Mouse (Mus musculus) adrenal gland, postnatal 14 days (tissue): ENCODE measurements around the gene Eif1ad. TPM values are rescaled to one million over a fixed set of nuclear protein-coding genes. Genes with fewer than 3 reads are reported as not detected.
A peak's percentile ranks its signal among the peaks of the same experiment; 100 is the strongest.
"Not testable (repeated sequence)": the region's sequence is repeated elsewhere in the genome, so short reads cannot be mapped to it uniquely, and the experiment has no call there.

Source experiments
- DNase-seq: peaks from one replicate; pipeline ENCODE4 v3.0.0; 2021; ENCODE audit warnings: mixed read lengths
- total RNA-seq: library from RNA; stranded (reverse); gene quantifications from 2 replicates; pipeline ENCODE4 v1.2.3, GENCODE M21; 2021

The Eif1ad gene
- total RNA-seq, 1 experiment from 2014 or later, result 29.0 TPM

DNA sequence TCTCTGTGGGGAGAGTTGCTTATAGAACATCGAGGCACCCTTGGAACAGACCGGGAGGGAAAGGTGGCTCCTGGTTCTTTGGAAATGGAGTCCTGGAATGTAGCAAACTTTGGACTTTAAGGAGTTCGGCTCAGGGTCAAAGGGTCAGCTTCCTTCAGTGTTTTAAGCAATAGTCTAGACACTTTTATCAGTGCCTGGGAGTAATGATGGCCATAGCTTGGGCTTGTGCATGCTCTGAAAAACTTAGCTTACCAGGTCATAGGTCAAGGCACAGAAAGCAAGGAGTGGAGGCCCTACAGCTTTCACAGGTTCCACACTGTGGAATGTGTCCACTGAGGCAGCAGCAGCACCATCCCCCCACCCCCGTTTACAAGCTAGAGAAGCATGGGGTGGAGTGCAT lies 8.2 kb downstream of the Eif1ad start:
- DNase-seq, result no peak

DNA sequence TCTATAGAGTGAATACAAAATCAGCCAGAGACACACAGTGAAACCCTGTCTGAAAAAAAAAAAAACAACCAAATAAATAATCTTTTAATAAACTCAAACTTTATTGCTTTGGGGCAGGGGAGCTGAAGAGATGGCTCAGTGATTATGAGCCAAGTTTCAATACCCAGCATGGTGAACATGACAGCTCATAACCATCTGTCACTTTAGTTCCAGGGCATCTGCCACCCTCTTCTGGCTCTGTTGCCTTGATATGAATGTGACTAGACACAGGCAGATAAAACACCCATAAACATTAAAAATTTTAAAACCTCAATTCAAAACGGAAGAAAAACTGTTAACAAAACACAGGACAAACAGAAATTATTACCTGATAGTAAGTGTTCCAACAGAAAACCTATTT lies 10.9 kb downstream of the Eif1ad start:
- no peak for DNase-seq

DNA sequence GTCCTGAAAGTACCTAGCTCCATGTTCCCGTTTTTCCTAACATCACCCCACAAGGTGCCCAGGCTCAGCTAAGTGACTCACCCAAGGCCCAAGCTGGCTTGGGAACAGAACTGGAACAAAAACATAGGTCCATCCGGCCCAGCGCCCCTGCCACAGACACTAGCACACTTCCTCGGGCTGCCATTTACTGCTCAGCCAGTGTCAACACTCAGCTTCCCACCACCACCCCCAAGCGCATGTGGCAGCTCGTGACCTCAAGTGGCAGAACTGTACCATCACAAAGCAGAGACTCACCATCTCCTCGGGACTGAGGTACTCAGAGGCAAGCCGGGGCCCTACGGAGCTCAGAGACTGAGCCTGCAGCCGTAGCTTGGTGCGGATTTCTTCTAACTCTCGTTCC lies 16.8 kb downstream of the Eif1ad start:
- DNase-seq, result no peak

DNA sequence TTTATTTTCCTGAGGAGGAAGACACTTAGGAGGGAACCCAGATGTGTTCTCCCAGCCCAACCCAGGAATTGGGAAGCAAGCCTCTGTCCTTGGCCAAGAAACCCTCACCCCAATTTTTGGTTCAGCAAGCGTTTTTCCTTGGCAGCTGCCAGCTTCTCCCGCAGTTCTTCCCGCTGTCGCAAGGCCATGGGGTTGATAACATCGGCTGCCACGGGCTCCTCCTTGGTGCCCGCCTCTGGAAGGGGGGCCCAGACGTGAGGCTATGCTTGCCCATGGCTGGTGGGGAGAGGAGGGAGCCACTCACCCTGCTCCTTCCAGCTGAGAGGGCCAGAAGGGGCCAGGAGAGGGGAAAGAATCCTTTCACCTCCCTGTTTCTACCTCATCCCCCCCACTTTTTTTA lies 18.2 kb downstream of the Eif1ad start:
- no peak for DNase-seq

DNA sequence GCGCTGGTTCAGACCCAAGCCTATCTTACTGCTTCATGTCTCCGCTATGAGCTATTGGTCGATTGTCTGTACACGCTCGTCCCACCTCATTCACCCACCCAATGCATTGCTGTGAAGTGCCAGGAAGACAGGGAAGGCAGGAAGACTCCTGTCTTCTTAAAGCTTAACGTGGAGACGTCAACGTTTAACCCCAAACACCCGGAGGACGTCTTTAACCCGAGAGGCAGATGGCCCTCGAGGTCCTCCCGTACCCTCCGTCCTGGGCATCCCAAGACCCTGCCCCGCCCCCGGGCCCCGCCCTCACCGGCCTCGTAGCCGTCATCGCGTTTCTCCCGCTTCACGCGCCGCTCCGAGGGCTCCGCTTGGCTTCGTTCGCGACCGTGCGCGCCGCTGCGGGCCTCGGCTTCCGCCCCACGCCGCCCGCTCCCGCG lies 21.5 kb downstream of the Eif1ad start:
- DNase-seq, result peak; percentile 69

DNA sequence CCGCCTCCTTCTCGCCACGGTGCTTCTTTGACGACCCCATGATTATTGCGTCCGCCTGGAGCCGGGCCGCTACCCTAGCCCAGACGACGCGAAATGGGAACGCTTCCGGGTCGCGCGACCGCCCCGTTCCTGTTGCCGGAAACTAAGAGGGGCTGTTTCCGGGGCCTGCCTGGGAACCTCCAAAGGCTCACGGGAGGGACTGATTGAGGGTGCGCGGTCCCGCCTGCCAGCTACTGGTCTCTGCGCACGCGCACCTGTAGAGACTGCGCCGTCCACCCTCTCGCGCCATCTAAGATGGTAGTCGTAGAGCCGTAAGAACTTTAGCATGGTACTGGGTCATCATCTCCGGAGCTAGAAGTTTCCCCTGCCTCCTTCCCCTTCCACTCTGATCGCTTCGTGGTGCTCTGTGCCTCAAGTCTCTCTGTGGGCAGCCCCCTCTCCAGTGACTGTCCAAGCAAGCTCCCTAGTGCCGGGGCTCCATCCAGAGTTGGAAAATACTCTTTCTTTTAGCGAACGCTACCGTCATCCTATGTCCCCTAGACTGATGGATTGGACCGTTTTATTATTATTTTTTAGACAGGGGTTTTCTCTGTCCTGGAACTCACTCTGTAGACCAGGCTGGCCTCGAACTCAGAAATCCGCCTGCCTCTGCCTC lies 22.2 kb downstream of the Eif1ad start, which contains the start of gene Sart1:
Gene Sart1 (minus strand): TSS at position 116 of the 655 bp plus-strand sequence.
- peak; percentile 98 for DNase-seq

DNA sequence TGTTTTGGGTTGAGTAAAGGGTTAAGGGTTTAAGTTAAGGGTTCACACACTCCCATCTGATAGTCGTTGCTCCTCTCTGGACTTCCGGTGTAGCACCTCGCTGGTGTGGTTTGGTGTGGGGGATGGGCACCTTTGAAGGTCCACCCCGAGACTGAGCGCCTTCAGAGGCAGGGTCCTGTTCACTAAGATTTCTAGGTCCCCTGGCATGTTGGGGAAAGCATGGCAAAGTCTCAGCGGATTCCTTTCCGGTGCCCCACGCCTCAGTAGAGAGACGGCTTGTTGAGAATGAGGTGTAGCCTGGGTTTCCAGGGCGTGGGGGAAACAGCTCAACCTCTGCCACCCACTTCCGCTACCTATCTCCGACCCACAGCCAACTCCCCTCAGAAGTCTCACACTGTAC lies 23.1 kb downstream of the Eif1ad start:
- DNase-seq, result peak; percentile 66

DNA sequence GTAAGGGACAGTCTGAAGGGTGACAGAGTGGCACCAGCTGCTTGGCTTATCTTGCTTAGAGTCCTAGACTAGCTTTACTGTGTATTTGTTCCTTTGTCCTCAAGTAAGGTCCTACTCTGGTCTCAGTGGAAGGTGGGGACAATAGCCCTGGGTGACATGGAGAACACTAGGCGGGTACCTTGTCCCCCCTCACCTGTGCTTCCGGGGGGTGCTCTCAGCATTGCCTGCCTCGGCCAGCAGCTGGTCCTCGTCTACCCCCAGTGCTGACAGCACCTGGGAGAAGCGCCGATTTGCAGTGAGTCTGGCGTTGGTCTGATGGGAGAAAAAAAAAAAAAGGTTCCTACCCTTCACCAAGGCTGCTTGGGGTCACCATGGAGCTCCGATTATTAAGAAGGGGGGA lies 23.9 kb downstream of the Eif1ad start:
- no peak for DNase-seq

DNA sequence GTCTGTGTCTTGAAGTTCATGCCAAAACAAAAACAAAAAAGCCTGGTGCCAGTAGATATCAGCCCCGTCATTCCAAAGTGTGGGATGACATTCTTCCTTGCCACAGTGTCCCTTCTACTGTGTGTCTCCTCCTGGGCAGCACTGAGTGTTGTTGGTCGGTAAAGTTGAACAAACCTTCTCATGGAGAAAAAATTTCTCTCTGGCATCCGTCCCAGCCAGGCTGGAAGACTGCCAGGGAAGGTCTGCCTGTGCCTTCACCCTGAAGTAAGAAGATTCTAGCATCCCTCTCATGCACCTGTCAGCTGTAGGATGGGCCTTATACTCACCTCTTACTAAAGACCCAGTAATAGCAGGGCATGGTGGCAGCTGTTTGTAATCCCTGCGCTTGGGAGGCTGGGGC lies 26.4 kb downstream of the Eif1ad start:
- DNase-seq, result peak; percentile 89

DNA sequence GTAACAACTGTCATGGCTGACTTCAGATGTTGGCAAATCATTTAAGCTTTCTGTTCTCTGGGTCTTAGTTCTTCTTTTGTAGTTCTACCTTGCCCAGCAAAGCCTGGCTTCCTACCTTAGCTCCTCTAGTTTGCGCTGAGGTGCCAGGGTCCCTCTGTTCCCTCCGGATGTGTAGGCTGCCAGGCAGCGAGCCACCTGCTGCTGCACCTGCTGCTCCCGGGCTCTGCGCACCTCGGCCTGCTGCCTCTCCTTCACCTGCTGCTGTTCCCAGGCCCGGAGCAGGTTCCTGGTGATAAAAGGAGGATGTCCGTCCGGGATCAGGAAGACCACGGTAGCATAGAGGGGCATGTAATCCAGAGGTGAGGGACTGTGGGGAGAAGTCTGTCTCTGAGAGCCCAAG lies 27.6 kb downstream of the Eif1ad start:
- no peak for DNase-seq

DNA sequence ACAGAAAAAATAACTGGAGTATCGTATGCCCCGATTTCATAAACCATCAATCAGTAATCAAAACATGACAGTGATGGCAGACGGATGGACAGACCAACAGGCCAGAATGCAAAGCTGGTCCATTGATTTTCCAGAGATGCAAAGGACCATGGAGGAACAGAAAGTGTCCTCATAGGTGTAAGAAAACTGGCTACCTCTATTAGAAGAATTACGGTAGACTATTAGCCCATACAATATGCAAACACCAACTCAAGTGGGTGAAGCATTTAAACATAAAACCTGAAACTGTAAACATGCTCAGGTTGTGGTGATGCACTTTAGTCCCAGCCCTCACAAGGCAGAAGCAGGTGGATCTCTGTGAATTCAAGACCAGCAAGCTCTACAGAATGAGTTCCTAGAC lies 28.8 kb downstream of the Eif1ad start:
- DNase-seq, result no peak

DNA sequence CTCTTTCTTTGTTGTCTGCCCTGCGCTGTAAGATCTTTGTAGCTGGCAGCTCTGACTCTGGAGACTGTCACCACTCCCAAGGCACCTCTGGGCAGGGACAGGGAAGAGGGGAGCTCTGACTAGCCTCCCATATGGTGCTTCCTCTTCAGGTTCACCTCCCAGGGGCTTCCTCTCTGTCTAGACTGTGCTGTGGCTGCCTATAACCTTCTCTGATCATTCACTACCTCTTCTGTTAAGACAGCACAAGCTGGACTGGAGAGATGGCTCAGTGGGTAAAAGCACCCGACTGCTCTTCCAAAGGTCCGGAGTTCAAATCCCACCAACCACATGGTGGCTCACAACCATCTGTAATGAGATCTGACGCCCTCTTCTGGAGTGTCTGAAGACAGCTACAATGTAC lies 34.5 kb downstream of the Eif1ad start:
- DNase-seq, result not testable (repeated sequence)

DNA sequence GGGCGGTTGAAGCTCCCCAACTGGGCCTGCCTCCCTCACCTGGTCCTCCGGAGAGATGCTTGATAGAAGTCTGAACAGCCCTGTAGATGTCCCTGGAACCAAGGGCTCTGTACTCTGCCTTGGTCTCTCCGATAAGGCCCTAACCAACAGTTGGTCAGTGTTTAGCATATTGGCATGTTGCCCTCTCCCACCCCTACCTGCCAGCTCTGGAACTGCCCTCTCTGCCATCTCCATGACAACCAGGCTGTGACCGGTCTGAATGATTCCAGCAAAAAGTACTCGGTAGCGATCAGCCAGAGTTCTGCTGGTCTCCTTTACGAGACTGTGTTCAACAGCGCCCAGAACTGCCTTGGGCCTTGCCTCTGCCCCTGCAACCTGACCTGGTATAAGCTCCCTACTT lies 35.8 kb downstream of the Eif1ad start, which contains the start of gene Tsga10ip:
Gene Tsga10ip (minus strand): TSS at position 234 of the 400 bp plus-strand sequence.
- DNase-seq, result no peak

DNA sequence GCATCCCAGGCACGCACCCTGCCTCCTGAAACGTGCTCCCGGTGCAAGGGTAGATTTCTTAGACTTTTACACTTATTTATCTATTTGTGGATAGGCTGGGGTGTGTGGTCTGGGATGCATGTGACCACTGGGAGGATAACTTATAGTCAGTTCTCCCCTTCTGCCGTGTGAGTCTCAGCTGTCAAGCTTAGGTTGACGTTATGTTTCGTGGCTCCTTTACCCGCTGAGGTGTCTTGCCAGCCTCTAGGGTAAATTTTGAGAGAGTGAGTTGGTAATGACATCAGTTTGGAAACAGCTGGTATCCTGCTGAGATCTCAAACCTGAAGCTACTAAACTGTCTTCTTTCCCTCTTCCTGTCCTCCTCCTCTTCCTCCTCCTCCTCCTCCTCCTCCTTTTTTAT lies 39.4 kb downstream of the Eif1ad start:
- no peak for DNase-seq

DNA sequence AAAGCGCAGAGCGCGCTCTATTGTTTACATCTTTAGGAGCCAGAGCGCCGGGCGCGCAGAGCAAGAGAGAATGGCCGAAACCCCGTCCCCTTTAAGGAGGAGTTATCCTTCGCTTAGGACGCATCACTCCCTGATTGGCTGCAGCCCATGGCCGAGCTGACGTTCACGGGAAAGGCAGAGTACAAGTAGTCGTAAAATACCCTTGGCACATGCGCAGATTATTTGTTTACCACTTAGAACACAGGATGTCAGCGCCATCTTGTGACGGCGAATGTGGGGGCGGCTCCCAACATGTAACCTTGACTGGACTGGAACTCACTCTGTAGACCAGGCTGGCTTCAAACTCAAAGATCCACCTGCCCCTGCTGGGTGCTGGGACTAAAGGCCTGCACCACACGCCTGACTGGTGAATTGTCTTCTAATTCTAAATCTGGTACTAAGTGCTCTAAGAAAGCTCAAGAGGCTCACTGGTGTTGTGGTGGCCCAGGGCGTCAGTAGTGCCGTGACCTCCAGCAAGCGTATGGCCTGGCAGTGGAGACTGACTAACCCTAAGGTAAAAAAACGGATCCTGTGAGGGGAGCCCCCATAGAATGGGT lies 40.1 kb downstream of the Eif1ad start:
- DNase-seq, result peak; percentile 63

DNA sequence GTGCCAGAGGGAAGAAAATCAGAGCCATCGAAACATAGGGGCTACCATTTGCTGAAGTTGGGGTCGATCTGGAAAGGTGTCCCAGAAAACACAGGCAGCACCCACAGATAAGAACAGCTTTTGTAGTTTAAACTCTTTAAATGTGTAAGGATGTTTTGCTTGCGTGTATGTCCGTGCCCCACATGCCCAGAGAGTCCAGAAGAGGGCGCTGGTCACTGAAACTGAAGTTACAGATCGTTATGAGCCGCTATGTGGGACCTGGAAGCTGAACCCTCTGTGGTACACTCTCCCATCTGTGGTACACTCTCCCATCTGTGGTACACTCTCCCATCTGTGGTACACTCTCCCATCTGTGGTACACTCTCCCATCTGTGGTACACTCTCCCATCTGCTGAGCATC lies 40.6 kb downstream of the Eif1ad start:
- peak; percentile 84 for DNase-seq

DNA sequence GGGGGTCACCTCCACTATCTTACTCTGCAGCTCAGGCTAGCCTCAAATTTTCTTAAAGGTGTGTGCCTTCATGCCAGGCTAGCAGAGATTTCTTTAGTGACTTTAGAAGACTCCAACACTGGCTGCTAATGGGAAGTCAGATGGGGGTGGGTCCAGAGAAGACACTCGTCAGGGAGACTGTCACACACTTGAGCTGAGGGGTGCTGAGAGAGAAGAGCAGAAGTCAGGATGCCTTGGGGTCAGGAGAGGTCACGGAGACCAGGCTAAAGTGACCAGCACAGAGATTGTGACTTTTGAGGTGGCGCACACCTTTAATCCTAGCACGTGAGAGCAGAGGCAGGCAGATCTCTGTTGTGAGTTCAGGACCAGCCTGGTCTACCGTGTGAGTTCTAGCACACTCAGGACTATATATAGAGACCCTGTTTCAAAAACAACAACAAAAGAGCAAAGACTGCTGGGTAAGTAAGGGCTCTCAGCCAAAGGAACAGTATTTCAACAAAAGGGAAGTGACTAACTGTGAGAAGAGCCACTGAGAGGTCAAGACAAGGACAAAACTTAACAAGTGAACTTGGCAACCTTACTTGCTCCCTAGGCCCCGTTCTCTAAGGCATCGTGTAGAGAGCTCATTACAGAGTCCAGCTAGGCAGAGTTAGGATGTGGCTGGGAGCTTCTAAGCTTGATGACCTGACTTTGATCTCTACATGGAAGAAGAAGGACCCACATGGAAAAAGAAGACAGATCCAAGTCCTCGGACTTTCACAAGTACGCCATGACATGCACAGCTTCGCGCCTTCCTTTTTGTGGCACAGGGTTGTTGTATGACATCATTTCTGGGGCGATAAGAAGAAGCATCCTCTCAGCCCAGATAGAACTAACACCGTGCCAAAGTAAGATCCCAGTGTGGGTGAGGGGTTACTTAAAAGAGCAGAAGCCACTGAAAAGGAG lies 41.8 kb downstream of the Eif1ad start:
- DNase-seq, result no peak

DNA sequence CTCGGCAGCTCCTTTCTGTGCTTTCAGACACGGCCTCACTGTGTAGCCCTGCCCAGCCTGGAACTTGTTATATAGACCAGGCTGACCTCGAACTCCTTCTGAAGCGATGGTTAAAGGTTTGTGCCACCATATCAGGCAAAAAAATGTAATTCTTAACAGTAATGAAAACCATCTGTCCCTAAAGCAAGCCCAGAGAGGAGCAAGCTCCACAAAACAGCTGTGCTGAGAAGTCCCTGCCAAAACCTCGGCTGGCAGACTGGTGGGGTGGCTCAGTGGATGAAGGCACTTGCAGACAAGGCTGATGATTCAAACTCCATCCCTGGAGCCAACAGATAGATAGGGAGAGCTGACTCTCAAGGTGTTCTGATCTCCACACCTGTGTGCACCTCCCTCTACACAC lies 42.5 kb downstream of the Eif1ad start:
- DNase-seq, result no peak

DNA sequence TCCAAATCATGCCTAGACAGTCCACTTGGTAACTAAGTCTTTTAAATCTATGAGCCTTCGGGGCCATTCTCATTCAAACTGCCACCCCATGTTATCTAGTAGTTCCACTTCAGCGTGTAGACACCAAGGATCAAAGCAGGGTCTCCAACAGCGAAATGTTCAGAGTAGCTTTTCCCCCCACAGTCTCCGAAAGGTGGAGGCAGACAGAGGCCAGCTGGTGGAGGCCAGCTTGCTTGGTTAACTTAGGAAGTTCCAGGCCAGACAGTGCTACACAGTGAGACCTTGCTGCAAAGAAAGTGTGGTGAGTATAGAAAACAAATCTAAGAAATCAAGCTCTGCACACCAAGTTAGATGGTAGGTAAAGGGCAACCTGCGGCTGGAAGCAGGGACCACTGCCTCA lies 44.1 kb downstream of the Eif1ad start:
- no peak for DNase-seq

DNA sequence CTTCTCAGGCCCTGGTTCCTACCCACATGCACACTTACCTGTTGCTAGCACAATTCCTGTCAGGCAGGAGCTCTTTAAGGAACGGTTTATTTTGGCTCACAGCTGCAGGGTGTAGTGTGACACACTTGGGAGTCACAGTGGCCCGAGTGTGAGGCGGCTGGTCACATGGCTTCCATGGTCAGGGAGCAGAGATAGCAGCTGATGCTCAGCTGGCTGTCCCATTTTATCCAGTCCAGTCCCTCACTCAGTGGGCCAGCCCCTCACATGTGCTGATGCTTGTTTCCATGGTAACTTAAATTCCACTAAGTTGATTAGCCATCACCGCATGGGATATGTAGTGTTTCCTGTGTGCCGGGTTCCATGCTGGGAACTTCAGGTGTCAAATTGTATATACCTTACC lies 45.4 kb downstream of the Eif1ad start:
- no peak for DNase-seq

DNA sequence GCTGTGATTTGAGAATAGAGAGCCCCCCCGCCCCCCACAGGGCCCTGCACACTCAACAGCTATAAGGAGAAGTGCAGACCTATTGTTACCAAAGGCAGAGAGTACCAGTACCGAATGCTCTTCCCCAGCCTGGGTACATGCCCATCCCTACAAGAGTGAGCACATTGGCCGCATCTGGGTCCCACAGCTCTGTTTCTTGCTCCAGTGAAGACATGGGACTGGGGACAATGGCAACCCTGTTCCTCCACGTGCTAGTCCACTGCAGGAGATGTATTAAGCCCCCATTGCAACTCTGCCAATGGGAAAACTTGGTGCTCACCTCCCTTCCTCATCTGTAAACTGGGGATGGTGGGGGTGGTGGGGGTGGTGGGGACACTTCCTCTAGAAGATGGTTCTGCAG lies 47.3 kb downstream of the Eif1ad start:
- no peak for DNase-seq

DNA sequence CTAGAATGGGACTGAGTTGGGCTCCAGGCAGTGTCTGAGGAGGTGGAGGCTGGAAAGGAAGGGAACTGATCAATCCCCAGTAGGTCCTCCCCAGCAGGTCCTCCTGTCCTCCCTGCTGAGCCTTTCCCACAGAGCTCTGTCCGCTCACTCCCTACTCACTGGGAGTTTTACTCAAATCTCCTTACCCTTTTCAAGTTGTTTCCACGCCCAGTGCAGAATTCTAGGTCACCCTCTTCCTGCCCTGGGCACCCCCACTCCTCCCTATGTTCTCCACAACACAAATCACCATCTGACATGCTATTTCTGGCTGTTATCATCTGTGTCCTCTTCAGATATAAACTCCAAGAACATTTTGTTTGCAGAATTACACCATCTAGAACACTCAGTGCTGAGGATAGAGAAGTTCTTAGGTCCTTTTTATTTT lies 48.0 kb downstream of the Eif1ad start:
- peak; percentile 63 for DNase-seq
